16 mouse cellular contexts compared by ENCODE assay signal in genomic region chr16:75365361-75365994, GRCm38 (mm10).
A peak's percentile ranks its signal among the peaks of the same experiment; 100 is the strongest.
DNase-seq lines count a peak whose midpoint lies in the region; ATAC-seq and TF ChIP-seq lines count a peak whose summit lies in the region.
"Had no signal": no experiment of that assay in that cellular context is flagged by ENCODE, and none has a peak within 500 bp of the region (broad histone marks: within the 10 kb centered on the region; RNA-seq: fewer than 3 reads in every experiment).

No protein-coding gene starts in this region.

- H3K4me2 ChIP-seq in hindbrain, embryonic 11.5 days (replicated peaks; ENCODE audit: low read depth, low read length): no peak overlapping the region
- H3K4me2 ChIP-seq in forebrain, embryonic 16.5 days (ENCODE audit: low read length): no peak overlapping the region
- 0 out of 2 replicates have a peak overlapping the region, but pooled peaks have one; percentile 24 for H3K4me2 ChIP-seq in midbrain, embryonic 15.5 days
- H3K4me2 ChIP-seq: lung, embryonic 14.5 days had no signal

- H3K4me3 ChIP-seq in hindbrain, embryonic 11.5 days (ENCODE audit: low read depth, low read length): no peak overlapping the region
- H3K4me3 ChIP-seq in hindbrain, embryonic 10.5 days: no peak overlapping the region
- H3K4me3 ChIP-seq in MEL (ENCODE audit: control insufficient read depth in 1 of 2, insufficient read depth in 1 of 2, low read depth in 2 of 2, low read length in 2 of 2): no peak overlapping the region
- no peak overlapping the region for H3K4me3 ChIP-seq in forebrain, embryonic 16.5 days (replicated peaks; ENCODE audit: low read length)
- no peak overlapping the region for H3K4me3 ChIP-seq in midbrain, embryonic 15.5 days
- H3K4me3 ChIP-seq: heart, adult 2 months had no signal

- 55% methylated on average over 8 of the region's 8 CpGs for WGBS in hindbrain, embryonic 11.5 days
- 54% methylated on average over 8 of the region's 8 CpGs for WGBS in hindbrain, embryonic 10.5 days
- WGBS in forebrain, embryonic 16.5 days: 20% methylated on average over 8 of the region's 8 CpGs
- WGBS in midbrain, embryonic 15.5 days: 29% methylated on average over 8 of the region's 8 CpGs

- H3K27me3 ChIP-seq in hindbrain, embryonic 11.5 days (ENCODE audit: control insufficient read depth, insufficient read depth, low read length): no peaks in the 10 kb centered on the region
- H3K27me3 ChIP-seq in hindbrain, embryonic 10.5 days (ENCODE audit: insufficient read depth, poor library complexity, severe bottlenecking): no peaks in the 10 kb centered on the region
- peaks cover 0 to 2% of the 10 kb centered on the region in 2 experiments; a peak in 1 of 4 replicates for H3K27me3 ChIP-seq in MEL (ENCODE audit: control insufficient read depth in 1 of 2, insufficient read depth in 2 of 2, low read length in 2 of 2)
- H3K27me3 ChIP-seq in forebrain, embryonic 16.5 days (replicated peaks; ENCODE audit: control insufficient read depth, insufficient read depth, low read length): no peaks in the 10 kb centered on the region
- H3K27me3 ChIP-seq in midbrain, embryonic 15.5 days (replicated peaks): no peaks in the 10 kb centered on the region

- H3K36me3 ChIP-seq in hindbrain, embryonic 11.5 days (ENCODE audit: control insufficient read depth, insufficient read depth, low read length): no peaks in the 10 kb centered on the region
- H3K36me3 ChIP-seq in hindbrain, embryonic 10.5 days: no peaks in the 10 kb centered on the region
- H3K36me3 ChIP-seq in MEL (ENCODE audit: control insufficient read depth in 1 of 2, insufficient read depth in 2 of 2, low read length in 2 of 2): peaks cover 0 to 3% of the 10 kb centered on the region in 2 experiments; a peak in 1 of 4 replicates
- H3K36me3 ChIP-seq in forebrain, embryonic 16.5 days (ENCODE audit: control insufficient read depth, insufficient read depth): no peaks in the 10 kb centered on the region
- no peaks in the 10 kb centered on the region for H3K36me3 ChIP-seq in midbrain, embryonic 15.5 days (replicated peaks)
- H3K36me3 ChIP-seq: G1E had no signal

- 0 out of 2 replicates have a peak, but pooled peaks have one; percentile 14 for ATAC-seq in hindbrain, embryonic 11.5 days (ENCODE audit: low FRiP score)
- ATAC-seq in forebrain, embryonic 16.5 days: peak; percentile 61
- peak; percentile 39; the same call in 1 of the 2 replicates for ATAC-seq in midbrain, embryonic 15.5 days (replicated peaks)

- no peaks in the 10 kb centered on the region for H3K4me1 ChIP-seq in hindbrain, embryonic 11.5 days (replicated peaks; ENCODE audit: control insufficient read depth, insufficient read depth, low read length)
- no peaks in the 10 kb centered on the region for H3K4me1 ChIP-seq in hindbrain, embryonic 10.5 days (replicated peaks)
- H3K4me1 ChIP-seq in MEL (ENCODE audit: control insufficient read depth in 1 of 2, insufficient read depth in 2 of 2, low read length in 2 of 2): peaks cover under 1 to 2% of the 10 kb centered on the region in 2 experiments; a peak in 2 of 4 replicates
- peaks cover 5% of the 10 kb centered on the region for H3K4me1 ChIP-seq in forebrain, embryonic 16.5 days (replicated peaks; ENCODE audit: control insufficient read depth, insufficient read depth, low read length)
- peaks cover 5% of the 10 kb centered on the region for H3K4me1 ChIP-seq in midbrain, embryonic 15.5 days

- H3K9ac ChIP-seq in hindbrain, embryonic 11.5 days (ENCODE audit: low read depth, low read length): no peak overlapping the region
- H3K9ac ChIP-seq in MEL (ENCODE audit: control insufficient read depth, low read depth, low read length, poor library complexity, severe bottlenecking): no peak overlapping the region
- H3K9ac ChIP-seq in forebrain, embryonic 16.5 days (replicated peaks; ENCODE audit: low read depth, low read length): no peak overlapping the region
- no peak overlapping the region; the same call in 1 of the 2 replicates for H3K9ac ChIP-seq in midbrain, embryonic 15.5 days
- H3K9ac ChIP-seq: lung, embryonic 14.5 days had no signal

- H3K9me3 ChIP-seq in hindbrain, embryonic 11.5 days (ENCODE audit: control insufficient read depth, low read length): no peaks in the 10 kb centered on the region
- no peaks in the 10 kb centered on the region for H3K9me3 ChIP-seq in hindbrain, embryonic 10.5 days
- H3K9me3 ChIP-seq in MEL (replicated peaks; ENCODE audit: insufficient read depth, low read length): no peaks in the 10 kb centered on the region
- no peaks in the 10 kb centered on the region for H3K9me3 ChIP-seq in forebrain, embryonic 16.5 days (ENCODE audit: control insufficient read depth, low read length)
- H3K9me3 ChIP-seq in midbrain, embryonic 15.5 days: no peaks in the 10 kb centered on the region
- H3K9me3 ChIP-seq: G1E had no signal

- no peak overlapping the region for H3K27ac ChIP-seq in hindbrain, embryonic 11.5 days (ENCODE audit: low read depth, low read length)
- H3K27ac ChIP-seq in hindbrain, embryonic 10.5 days: no peak overlapping the region
- no peak overlapping the region for H3K27ac ChIP-seq in MEL (ENCODE audit: control insufficient read depth, low read depth, low read length)
- H3K27ac ChIP-seq in forebrain, embryonic 16.5 days (ENCODE audit: low read length): no peak overlapping the region
- H3K27ac ChIP-seq in midbrain, embryonic 15.5 days: no peak overlapping the region
- H3K27ac ChIP-seq: heart, adult 2 months had no signal

- no peaks in the 10 kb centered on the region for H3K79me2 ChIP-seq in MEL (ENCODE audit: control insufficient read depth, insufficient read depth, low read length, poor library complexity)

- no peak for TF ChIP-seq CTCF in MEL (IDR thresholded peaks at IDR 0.05 in 2 of 3, conservative IDR thresholded peaks at IDR 0.05 in 1 of 3; ENCODE audit: control insufficient read depth in 1 of 3, insufficient read depth in 1 of 3, low read depth in 2 of 3, low read length in 3 of 3, poor library complexity in 1 of 3, severe bottlenecking in 1 of 3)

- TF ChIP-seq RAD21 in MEL (IDR thresholded peaks at IDR 0.05; ENCODE audit: low read depth, low read length): no peak

- TF ChIP-seq POLR2A in MEL (IDR thresholded peaks at IDR 0.05; ENCODE audit: control insufficient read depth in 1 of 2, insufficient read depth in 1 of 2, low read depth in 1 of 2, low read length in 2 of 2, poor library complexity in 1 of 2): no peak

- TF ChIP-seq EP300 in MEL (IDR thresholded peaks at IDR 0.05; ENCODE audit: low read depth in 1 of 2, low read length in 2 of 2): no peak

- DNase-seq in hindbrain, embryonic 11.5 days (ENCODE audit: low spot score): no peak
- no peak for DNase-seq in hindbrain, embryonic 10.5 days (ENCODE audit: low spot score)
- DNase-seq in MEL (ENCODE audit: low read depth, low spot score): peak; percentile 18
- no peak for DNase-seq in lung, postnatal 14 days
- no peak for DNase-seq in frontal cortex, postnatal 25 days (ENCODE audit: low spot score in 2 of 2)
- no peak for DNase-seq in adrenal gland, postnatal 14 days
- DNase-seq: cerebellum, adult 18-20 months; embryo, embryonic 11 days; heart, adult 2 months; kidney, postnatal 10 days; liver; lung, embryonic 14.5 days; right cerebral cortex, postnatal 25 days had no signal

TF ChIP-seq in MEL, 35 proteins besides CTCF, POLR2A, EP300 and RAD21:
- TF ChIP-seq TBP (IDR thresholded peaks at IDR 0.05; ENCODE audit: low read depth, low read length): no peak
TF ChIP-seq in MEL: peak in this region for 0.
